Mouse (Mus musculus) olfactory bulb, adult 2 months (tissue): ENCODE data around the gene Slc36a3. TPM values are rescaled to one million over a fixed set of nuclear protein-coding genes. Genes with fewer than 3 reads are reported as not detected.
A peak's percentile ranks its signal among the peaks of the same experiment; 100 is the strongest.

Source experiments
- H3K27ac ChIP-seq: fragments of 200-500 bp; 2 replicates; pipeline ENCODE4 v1.5.1; 2012; ENCODE audit warnings: low read depth, low read length; ENCODE audit not compliant: insufficient read depth
- H3K4me1 ChIP-seq: fragments of 200-500 bp; 2 replicates; pipeline ENCODE4 v1.6.1; 2012; ENCODE audit warnings: low read length; ENCODE audit not compliant: control insufficient read depth, insufficient read depth
- H3K4me3 ChIP-seq: fragments of 200-500 bp; 2 replicates; pipeline ENCODE4 v1.5.1; 2012; ENCODE audit warnings: mild to moderate bottlenecking, low read depth, low read length, moderate library complexity; ENCODE audit not compliant: insufficient read depth
- CTCF ChIP-seq: fragments of 200-500 bp; IDR thresholded peaks from 2 replicates; pipeline ENCODE4 v1.5.1; 2012; ENCODE audit warnings: low read depth, mild to moderate bottlenecking, low read length, moderate library complexity; ENCODE audit not compliant: insufficient read depth
- POLR2A ChIP-seq: fragments of 200-500 bp; IDR thresholded peaks from 2 replicates; pipeline ENCODE4 v1.6.1; 2012; ENCODE audit warnings: mild to moderate bottlenecking, low read depth, low read length, moderate library complexity; ENCODE audit not compliant: insufficient read depth
- WGBS: fragments of 180-500 bp; shearing (Covaris S2); methylation state at CpG from one replicate; pipeline ENCODE4 v1.1.7; 2018; 5-methylcytosine and 5-hydroxymethylcytosine counted together
- polyA plus RNA-seq: library from polyadenylated mRNA; stranded (reverse); fragments of >200 nt; gene quantifications from 2 replicates; pipeline ENCODE4 v1.2.4, GENCODE M21; 2012; ENCODE audit warnings: low replicate concordance; ENCODE audit not compliant: missing spikeins, insufficient read depth, insufficient read length

The Slc36a3 gene
- polyA plus RNA-seq, 1 experiment = not detected

DNA sequence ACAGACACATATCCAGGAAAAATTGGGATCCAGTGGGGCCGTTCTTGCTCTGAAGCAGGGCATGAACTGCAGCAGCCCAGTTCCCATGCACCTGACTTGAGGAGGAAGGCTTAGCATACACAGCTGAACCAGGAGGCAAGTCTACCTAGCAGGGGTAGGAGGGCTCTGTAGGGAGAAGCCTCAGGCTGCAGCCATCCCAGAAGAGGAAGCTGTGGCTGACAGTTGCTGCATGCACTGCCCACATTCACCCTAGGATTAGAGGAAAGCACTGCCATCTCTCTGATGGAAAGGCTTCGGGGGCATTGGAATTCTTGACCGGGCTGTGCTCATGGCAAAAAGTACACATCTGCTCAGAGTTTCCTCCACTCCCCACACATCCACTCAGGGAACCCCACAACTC, 28.3 kb upstream of the Slc36a3 start:
- TF ChIP-seq POLR2A = no peak
- TF ChIP-seq CTCF = no peak
- peaks cover 6% of the 10 kb centered on the region; the same call in 1 of the 2 replicates for H3K4me1 ChIP-seq
- WGBS = 86% methylated on average over 3 of the region's 3 CpGs
- no peak overlapping the region for H3K4me3 ChIP-seq
- no peak overlapping the region for H3K27ac ChIP-seq

DNA sequence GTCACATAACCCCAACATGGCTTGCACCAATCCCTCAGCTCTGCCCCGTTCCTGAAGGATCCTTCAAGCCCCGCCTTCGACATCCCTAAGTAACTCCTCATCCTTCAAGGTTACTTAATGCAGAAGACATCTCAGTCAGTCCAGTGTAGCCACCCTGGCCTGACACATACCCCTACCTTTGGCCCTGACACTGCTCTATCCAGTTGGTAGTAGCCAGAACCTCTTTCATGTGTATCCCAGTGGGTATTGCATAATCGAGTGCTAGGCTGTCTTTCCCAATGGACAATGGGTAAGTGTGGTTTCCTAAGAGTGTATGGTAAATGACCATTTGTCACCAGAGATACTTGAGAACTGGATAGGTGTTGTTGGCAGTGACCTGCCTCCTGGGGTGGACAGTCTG, 27.3 kb upstream of the Slc36a3 start:
- WGBS = 88% methylated on average over 4 of the region's 4 CpGs
- Histone ChIP-seq H3K4me3 (no peak overlapping the region), H3K4me1 (peaks cover 2% of the 10 kb centered on the region; the same call in 1 of the 2 replicates), H3K27ac (no peak overlapping the region)
- TF ChIP-seq POLR2A = no peak
- no peak for TF ChIP-seq CTCF

DNA sequence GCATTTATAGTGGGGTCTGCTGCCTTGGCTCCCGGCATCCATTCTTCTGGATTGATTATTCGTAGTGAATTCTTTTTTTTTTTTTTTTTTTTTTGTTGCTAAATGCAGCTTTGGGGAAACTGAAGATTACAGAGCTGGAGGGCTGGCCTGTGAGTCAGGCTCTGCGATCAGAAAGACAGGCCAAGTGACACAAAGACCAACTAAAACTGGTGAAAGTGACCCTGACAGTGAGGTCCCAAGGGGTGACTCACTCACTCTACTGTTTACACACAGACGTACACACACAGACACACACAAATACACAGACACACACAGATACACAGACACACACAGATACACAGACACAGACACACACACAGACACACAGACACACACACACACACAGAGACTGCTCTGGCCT, 19.0 kb upstream of the Slc36a3 start:
- WGBS = 32% methylated on average over 4 of the region's 4 CpGs

DNA sequence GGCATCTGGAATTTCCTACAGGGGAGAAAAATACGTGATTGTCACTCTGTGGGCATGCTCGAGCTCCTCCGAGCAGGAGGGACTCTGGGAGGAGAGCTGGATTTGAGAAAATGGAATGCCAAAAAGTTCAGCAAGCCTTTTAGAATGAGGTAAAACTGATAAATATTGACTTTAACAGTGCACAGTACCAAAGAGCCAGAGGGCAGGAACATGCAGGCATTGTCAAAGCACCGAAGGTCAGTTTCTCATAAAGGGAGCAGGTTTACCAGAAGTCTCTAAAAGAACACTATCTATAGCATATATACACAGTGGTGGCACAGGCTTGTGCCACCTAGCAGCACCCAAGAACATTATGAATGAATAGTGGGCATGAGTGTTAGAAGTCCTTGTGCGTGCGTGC, 17.4 kb upstream of the Slc36a3 start:
- no peak for TF ChIP-seq POLR2A
- TF ChIP-seq CTCF = no peak
- H3K4me3 ChIP-seq = no peak overlapping the region
- H3K27ac ChIP-seq = no peak overlapping the region
- peaks cover 3% of the 10 kb centered on the region for H3K4me1 ChIP-seq
- 94% methylated on average over 6 of the region's 6 CpGs for WGBS

More for the DNA sequence above, 19.0 kb upstream of the Slc36a3 start:
- no peak for TF ChIP-seq POLR2A
- Histone ChIP-seq H3K27ac (no peak overlapping the region), H3K4me3 (no peak overlapping the region), H3K4me1 (peaks cover 3% of the 10 kb centered on the region)

DNA sequence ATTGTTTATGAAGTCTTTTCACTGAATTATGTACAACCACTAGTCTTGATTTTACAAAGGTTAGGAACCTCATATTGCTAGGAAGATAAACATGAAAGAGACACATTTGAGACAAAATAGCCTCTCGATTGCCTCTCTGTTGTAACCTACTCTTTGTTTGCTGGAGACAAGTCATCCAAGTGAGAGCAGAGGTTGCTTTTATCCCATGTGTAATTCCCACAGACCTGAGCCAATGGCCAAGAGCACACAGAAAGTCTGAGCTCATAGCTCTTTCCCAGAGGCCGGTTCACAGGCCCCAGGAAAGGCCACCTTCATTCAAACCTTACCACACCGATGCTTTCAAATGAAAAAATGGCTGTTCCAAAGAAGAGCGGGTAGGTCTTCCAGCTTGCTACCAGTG, 17.0 kb upstream of the Slc36a3 start:
- Histone ChIP-seq H3K4me1 (peaks cover 3% of the 10 kb centered on the region), H3K4me3 (no peak overlapping the region), H3K27ac (no peak overlapping the region)
- 84% methylated on average over 4 of the region's 4 CpGs for WGBS
- no peak for TF ChIP-seq POLR2A
- no peak for TF ChIP-seq CTCF

DNA sequence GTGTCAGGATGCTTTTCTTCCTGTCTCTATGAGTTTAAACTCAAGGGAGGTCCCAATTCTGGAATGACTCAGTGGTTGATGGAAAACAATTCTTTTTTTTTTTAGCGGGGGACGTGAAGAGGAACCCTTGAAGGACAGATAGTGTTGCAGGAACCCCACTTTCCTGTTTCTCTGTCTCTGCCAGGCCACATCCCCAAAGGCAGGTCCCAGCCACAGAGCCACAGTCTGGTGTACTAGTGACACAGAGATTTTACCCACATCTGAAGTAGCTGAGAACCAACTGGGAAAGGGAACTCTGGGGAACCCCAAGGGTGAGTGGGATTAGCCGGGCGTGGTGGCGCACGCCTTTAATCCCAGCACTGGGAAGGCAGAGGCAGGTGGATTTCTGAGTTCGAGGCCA, 14.2 kb upstream of the Slc36a3 start:
- TF ChIP-seq CTCF (no peak), POLR2A (no peak)
- WGBS = 92% methylated on average over 7 of the region's 7 CpGs
- no peak overlapping the region for H3K27ac ChIP-seq
- peaks cover 3% of the 10 kb centered on the region for H3K4me1 ChIP-seq
- H3K4me3 ChIP-seq = no peak overlapping the region

DNA sequence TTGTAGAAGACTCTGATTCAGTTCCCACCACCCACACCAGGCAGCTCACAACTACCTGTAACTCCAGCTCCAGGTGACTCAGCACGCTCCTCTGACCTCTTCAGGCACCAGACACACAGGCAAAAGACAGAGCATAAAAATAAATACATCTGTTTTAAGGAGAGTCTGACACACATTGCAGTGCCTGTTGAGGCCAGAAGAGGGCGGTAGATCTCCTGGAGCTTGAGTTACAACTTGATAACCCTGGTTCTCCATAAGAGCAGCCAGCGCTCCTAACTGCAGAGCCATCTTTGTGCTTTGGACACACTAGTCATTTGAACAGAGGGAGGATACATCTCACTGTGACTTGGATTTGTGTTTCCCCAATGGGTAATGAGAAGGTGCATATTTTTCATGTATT, 13.2 kb upstream of the Slc36a3 start:
- TF ChIP-seq POLR2A (no peak), CTCF (0 out of 2 replicates have a peak, but pooled peaks have one; percentile 7)
- 52% methylated on average over 3 of the region's 3 CpGs for WGBS
- H3K4me3 ChIP-seq = no peak overlapping the region

DNA sequence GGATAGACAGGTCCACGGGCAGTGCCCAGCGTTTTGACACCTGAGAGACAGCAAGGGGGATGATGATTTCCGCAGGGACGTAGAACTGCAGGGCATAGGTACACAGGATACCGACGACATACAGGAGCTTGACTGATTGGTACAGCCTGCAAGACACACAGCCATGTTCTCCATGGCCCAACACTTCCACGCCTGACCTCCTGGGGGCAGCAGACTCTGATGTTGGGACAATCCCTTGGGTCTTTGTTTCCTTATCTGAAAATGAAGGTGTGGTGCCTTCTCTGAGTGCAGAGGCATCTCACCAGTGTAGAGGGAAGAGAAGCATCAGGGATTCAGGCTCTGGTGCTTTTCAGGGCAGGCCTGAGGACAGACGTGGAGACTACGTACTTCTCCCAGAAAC, 11.2 kb upstream of the Slc36a3 start:
- 58% methylated on average over 9 of the region's 9 CpGs for WGBS
- no peak overlapping the region for H3K4me3 ChIP-seq
- H3K27ac ChIP-seq = no peak overlapping the region
- TF ChIP-seq POLR2A (no peak), CTCF (no peak)
- no peaks in the 10 kb centered on the region for H3K4me1 ChIP-seq

More for the DNA sequence above, 13.2 kb upstream of the Slc36a3 start:
- Histone ChIP-seq H3K27ac (no peak overlapping the region), H3K4me1 (peaks cover 2% of the 10 kb centered on the region)

DNA sequence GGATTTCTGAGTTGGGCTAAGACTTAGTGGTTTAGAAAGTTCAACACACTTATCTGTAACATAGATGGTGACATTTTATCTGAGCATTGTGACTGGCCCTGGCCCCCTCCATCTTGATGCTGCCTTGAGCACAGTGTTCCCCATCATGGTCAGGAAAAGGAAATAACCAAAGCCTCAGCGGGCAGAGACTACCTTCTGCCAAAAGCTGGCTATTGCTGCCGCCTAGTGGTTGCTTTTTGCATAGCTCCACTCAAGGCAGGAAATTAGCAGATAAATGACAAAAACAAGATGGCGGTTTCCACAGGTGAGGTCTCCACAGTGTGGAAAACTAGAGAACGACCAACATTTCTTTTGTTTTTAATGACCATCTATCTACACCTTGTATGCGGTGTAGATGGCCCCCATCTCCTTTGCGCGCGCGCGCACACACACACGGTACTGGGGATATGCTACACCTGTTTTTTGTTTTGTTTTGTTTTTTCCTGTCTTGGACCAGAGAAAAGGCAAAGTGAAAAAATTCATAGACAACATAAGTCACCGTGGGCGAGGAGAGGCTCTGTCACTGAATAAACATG, 7.4 kb upstream of the Slc36a3 start:
- TF ChIP-seq POLR2A (no peak), CTCF (peak; percentile 31; the same call in 1 of the 2 replicates)
- Histone ChIP-seq H3K4me3 (no peak overlapping the region), H3K27ac (no peak overlapping the region), H3K4me1 (no peaks in the 10 kb centered on the region)
- WGBS = 51% methylated on average over 13 of the region's 13 CpGs

DNA sequence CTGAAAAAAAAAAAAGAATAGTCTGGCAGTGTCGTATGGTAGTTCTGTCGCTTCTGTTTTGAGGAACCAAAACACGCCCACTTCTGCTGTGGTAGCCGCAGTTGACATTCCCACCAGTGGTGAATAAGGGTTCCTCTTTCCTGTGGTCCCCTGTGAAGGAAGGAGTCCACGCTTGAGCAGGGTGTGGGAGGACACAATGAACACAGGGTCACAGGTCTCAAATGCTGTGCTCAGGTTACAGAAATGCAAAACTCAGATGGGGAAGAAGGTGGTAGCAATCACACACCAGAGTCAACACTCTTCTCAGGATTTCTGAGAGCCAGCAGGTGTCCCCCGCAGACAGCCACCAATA, 3.5 kb upstream of the Slc36a3 start:
- Histone ChIP-seq H3K27ac (no peak overlapping the region), H3K4me3 (no peak overlapping the region), H3K4me1 (no peaks in the 10 kb centered on the region)
- WGBS = 82% methylated on average over 6 of the region's 6 CpGs
- TF ChIP-seq POLR2A (no peak), CTCF (no peak)
